Mouse (Mus musculus) layer of hippocampus, adult 2 months (tissue): ENCODE measurements at regions not wholly inside any gene's neighbourhood (a gene's known extent, or its start where the extent isn't known, plus 50 kb on each side); places are given as distances from the start of the nearest gene placed in this dataset.

Experiments used
- DNase-seq, 2 experiments: peaks; one replicate each; pipeline ENCODE4 v3.0.0; 2022; ENCODE audit warnings: low spot score in 2 of 2
- H3K27ac ChIP-seq: fragments of 200-600 bp; 2 replicates; pipeline ENCODE4 v1.8.1; 2022
- H3K4me3 ChIP-seq: fragments of 200-600 bp; 2 replicates; pipeline ENCODE4 v1.8.1; 2022; ENCODE audit warnings: mild to moderate bottlenecking
- CTCF ChIP-seq: fragments of 200-600 bp; conservative IDR thresholded peaks from 2 replicates; pipeline ENCODE4 v1.8.1; 2022; ENCODE audit warnings: antibody characterized with exemption, mild to moderate bottlenecking, moderate library complexity

DNA sequence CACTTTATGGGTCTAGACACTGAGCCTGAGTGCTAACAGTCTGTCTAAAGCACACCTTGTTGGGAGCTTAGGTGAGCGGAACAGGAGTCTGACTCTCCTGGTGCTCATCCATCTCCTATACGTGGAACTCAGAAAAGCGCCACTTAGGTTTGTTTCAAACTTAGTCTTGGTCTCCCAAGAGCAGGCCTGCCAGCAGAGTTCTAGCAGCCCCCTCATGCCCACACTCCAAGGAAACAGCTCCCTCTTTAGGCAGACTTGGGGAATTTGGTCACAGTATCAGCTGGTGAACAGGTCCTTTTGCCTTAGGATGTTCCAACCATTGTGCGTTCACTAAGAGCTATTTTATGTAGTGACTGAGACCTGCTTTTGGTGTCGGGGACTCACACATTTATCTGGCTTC lies 173.0 kb upstream of the Ado start:
- Histone ChIP-seq H3K27ac (no peak overlapping the region), H3K4me3 (no peak overlapping the region)
- peak; percentile 83 for TF ChIP-seq CTCF
- peak; percentile 19 to 47 for DNase-seq

DNA sequence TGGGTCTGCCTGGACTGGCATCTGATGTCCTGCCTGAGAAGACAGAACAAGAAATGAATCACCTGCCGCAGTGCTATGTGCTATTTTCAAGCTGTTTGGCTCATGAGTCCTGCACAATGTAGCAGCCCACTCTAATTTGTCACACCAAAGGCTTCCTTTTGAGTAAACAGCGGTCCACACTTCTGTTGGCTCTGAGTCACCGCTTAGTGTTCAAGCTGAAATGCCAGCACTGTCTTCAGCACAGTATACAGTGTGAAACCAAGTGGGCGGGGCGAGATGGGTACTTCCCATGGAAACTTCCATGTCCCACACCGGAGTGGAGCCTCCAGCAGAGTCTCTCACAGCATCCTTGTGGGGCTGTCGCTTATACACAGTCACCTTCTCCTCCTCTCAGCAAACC lies 168.8 kb upstream of the Ado start:
- TF ChIP-seq CTCF: no peak
- Histone ChIP-seq H3K4me3 (no peak overlapping the region), H3K27ac (no peak overlapping the region)
- peak; percentile 46 to 76 for DNase-seq

DNA sequence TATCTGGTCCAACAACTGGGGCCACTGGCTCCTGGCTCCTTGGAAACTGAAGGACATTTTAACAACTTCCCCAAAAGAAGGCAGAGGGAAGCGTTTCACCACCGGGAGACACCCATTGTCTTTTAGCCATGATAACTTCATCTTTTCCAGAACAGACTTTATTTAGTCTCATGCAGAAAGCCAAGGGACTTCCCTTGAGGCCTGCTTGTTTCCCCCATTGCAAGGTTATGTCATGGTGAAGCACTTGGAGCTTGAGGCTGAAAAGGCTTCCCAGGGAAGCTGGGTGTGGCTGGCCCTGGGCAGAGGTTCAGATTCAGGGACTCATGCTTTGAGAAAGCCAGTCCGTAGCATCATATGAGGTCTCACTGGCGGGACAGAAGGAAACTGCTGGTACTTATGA lies 166.3 kb upstream of the Ado start:
- DNase-seq: no peak
- no peak for TF ChIP-seq CTCF
- Histone ChIP-seq H3K27ac (no peak overlapping the region), H3K4me3 (no peak overlapping the region)

DNA sequence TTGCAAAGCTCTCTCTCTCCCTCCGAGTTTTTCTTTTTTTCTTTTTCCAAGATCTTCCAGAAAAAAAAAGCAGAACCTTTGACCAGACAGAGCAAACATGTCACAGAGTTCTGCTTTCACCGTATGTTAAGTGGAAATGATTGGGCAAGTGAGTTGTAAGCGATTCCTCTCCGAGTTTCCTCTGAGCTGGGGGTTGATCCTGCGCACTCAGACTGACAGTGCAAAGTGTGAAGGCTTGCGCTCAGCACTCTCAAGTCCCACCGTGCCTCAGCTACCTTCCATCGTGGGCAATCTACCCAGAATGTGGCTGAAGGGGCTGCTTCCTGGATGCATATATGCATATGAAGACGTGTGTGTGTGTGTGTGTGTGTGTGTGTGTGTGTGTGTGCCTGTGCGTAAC lies 164.3 kb upstream of the Ado start:
- Histone ChIP-seq H3K27ac (no peak overlapping the region), H3K4me3 (no peak overlapping the region)
- no peak for DNase-seq
- TF ChIP-seq CTCF: no peak

DNA sequence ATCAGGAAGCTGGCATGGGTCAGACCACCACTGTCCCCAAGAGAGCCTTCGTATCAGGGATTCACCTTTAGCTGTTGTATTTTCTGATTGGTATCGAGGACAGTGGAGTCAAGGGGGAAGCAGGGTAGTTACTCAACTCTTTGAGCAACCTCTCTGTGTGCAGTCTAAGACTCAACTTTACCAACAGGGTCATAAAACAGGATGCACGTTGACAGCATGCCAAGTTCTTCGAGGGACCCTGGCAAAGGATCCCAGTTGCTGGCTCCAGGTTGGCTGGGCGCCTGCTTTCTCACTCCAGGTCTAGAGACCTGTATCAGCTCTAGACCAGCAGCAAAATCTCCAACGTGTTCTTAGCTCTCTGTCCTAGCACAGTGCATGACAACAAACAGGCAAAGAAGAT lies 163.9 kb upstream of the Ado start:
- H3K27ac ChIP-seq: no peak overlapping the region
- H3K4me3 ChIP-seq: no peak overlapping the region
- TF ChIP-seq CTCF: no peak
- no peak for DNase-seq

DNA sequence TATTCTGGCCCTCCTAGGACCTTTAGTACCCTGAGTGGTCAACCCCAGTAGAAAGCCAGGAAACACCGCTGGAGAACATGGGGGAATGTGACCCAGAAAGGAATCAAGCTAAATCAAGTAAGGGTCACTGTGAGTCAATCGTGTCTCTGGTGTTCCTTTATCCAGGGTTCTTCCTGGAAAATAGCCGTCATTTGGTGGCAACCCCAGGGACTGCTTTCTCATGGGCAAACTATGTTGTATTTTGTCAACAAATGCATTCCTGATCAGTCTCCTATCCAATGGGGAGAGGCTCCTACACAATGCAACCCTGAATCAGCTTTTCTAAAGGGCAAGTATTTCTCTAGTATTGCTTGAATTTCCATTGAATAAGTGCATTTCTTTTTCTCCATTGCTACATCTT lies 163.2 kb upstream of the Ado start:
- no peak for DNase-seq
- no peak overlapping the region for H3K4me3 ChIP-seq
- H3K27ac ChIP-seq: no peak overlapping the region
- TF ChIP-seq CTCF: no peak

DNA sequence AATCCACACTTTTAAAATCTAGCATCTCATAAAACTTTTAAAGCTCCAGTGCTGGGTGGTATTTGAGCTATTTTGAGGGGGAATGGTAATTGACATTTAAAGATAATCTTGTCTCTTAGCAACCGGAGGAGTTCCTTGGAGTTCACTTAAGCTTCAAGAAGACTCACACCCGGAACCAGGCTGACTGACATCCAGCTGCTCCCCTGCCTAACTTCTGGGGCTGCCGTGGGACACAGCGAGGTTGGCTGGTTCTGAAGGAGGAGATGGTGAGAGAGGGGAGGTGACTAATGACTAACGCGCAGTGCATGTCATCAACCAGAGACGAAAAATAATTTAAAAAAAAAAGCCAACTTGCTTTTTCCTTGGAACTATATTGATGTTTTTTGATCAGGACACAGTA lies 157.7 kb upstream of the Ado start:
- no peak for TF ChIP-seq CTCF

DNA sequence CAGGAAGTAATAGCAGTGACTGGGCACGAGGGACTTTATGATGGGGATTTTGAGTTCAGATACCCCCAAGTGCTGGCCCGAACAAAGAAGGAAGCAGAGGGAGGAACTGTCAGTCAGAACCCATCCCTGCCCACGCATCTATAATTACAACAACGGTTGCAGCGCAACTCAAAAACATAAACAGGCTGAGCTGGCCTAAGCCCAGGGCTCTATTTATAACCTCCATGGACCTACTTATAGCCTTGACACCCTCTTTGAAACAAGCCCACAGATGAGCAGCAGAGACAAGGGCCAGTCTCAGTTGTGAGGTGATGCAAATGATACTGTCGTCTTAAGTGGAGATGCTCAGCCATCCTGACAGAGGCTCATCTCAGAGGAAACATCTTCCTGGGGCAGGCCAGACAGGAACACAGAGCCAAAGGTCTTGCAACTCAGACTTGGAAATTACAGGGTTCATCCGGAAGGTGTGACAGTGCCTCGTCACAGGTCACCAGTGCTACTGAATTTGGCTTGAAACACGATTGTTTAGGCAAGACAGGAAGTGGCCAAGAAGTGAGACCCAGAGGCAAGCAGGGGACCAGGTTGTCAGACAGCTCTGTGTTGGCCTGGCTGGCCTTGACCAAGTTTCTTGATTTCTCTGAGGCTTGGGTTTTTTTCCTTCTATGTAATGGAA lies 154.2 kb upstream of the Ado start:
- TF ChIP-seq CTCF: no peak
- no peak overlapping the region for H3K4me3 ChIP-seq
- no peak overlapping the region for H3K27ac ChIP-seq
- no peak for DNase-seq

More for the DNA sequence above, 157.7 kb upstream of the Ado start:
- no peak for DNase-seq
- Histone ChIP-seq H3K27ac (no peak overlapping the region), H3K4me3 (no peak overlapping the region)

DNA sequence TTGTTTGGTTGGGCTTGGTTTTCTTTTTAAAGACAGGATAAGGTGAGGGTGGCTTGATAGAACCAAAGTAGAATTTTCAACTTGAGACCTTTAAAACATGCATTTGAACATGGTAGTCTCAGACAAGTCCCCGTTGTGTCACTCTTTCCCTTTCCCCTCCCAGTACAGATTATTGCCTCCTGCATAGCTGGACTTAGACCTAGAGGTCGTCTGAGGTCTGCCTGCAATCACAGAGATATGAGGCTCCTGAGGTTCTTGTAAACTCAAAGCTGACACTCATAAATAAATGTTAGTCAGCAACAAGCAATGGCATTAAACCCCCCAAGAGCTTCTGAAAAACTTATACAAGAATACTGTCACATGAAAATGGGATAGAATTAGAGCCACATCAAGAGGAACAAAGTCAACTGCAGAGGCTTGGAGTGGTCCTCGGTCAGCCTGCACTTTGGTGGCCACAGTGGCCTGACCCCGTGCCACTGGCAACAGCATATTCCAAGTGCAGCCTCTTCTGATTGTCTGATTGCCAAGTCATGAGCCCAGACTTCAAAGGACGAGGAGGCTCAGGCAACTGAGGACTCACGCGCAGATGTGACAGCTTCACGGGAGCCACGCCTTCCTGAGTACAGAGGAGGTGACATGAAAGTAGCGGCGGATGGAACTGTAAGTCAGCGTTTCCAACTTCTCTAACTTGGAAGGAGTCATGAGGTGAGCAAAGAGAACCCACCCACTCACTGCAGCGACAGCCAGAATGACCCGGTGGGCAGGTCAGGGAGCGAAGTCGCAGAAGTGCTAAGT lies 148.8 kb upstream of the Ado start:
- no peak overlapping the region for H3K27ac ChIP-seq
- TF ChIP-seq CTCF: no peak
- no peak overlapping the region for H3K4me3 ChIP-seq
- DNase-seq: no peak

DNA sequence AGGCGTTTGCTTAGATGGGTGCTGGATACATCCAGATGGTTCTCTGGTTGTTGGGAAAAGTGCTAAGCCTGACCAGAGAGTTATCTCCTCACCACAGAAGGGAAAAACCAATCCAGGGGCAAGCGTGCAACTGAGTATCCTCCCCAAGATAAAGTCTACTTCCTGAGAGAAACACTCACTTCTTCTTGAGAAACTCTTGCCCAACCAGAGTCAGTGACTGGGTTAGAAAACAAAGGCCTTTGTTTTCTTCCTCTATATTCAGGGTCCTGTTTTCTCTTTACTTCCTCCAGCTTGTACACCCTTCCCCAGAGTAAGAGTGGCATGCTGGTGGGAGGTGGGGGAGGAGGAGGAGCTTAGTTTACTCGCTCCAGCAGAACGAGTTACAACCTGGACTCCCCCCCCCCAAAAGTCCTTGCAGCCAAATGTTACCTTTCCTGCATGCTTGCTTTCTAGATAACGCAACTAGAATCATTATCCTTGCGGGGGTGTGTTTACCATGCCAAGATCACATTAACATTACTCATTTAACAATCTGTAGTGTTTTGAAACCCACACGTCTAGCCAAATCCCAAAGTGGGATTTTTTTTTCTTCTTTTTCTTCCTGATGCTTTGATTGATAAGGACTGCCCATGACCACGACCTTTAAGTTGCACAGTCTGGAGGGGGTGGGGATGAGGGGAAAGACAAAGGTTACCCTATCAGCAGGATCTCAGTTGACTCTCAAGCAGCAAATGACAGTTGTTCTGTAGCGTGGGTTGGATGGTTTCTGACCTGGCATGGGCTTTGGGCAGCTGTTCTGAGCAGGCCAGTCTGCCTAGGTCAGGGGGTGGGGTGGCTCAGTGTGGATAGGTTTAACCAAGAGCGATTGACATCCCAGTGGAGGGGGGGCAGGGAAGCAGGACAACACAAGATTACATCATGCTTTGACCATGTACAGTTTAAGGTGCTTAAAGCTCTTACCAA lies 147.4 kb upstream of the Ado start:
- no peak for DNase-seq
- no peak overlapping the region for H3K27ac ChIP-seq
- TF ChIP-seq CTCF: no peak
- no peak overlapping the region for H3K4me3 ChIP-seq

DNA sequence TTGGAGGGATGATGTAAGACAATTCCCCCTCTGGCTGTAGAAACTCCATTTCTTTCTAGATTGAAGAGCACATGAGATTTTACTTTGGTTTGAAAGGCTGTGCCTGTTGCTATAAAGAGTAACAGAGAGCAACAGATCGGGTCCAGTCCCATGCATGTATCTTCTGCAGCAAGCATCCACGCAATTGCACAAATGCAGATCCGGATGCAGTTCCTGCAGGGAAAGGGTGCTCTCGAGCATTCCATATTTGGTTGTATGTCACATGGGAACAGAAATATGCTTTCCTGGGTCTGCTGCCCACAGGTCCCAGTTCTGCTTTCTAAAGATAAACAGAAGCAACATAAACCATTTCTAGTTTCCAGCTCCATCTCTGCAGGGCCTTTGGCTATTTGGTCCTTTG lies 146.0 kb upstream of the Ado start:
- no peak for DNase-seq
- TF ChIP-seq CTCF: no peak
- Histone ChIP-seq H3K27ac (no peak overlapping the region), H3K4me3 (no peak overlapping the region)

DNA sequence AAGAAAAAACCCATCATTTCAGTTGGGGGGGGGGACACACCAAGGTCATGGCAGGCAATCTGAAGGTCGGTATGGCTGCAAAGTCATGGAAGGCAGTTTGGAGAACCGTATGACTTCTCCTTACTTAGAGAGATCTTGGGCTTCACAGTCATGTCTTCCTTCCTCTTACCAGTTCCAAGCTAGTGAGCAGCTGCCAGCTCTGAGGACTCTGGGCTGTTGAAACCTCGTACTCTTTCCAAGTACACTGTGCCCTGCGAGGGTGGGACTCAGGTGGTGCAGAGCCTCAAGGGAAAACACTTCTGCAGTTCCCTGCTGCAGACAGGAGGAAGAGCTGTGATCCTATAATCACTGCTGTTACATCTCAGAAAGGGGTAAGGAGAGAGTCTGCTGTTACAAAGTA lies 144.8 kb upstream of the Ado start:
- no peak overlapping the region for H3K27ac ChIP-seq
- no peak overlapping the region for H3K4me3 ChIP-seq
- no peak for TF ChIP-seq CTCF
- no peak for DNase-seq
